Mouse (Mus musculus): Measurements from ENCODE around the gene Ralgapa2. TPM values are rescaled to one million over a fixed set of nuclear protein-coding genes. Genes with fewer than 3 reads are reported as not detected.

The Ralgapa2 gene
- total and polyA plus RNA-seq, 3 experiments = 14.5 to 41.3 (median 36.7) TPM

- no peak overlapping the region for H3K9ac ChIP-seq (ENCODE audit: low read depth, low read length)
- no peaks in the 10 kb centered on the region for H3K27me3 ChIP-seq (ENCODE audit: control insufficient read depth, insufficient read depth, low read length)
- intact Hi-C loops (cut with DNase I) = no loop called here
- no peak overlapping the region for H3K4me3 ChIP-seq
- H3K27ac ChIP-seq = no peak overlapping the region
- TF ChIP-seq EP300 (IDR thresholded peaks at IDR 0.05; ENCODE audit: insufficient read depth, low read depth, low read length) (no peak), CTCF (IDR thresholded peaks at IDR 0.05) (no peak), POLR2A (IDR thresholded peaks at IDR 0.05; ENCODE audit: insufficient read depth, low read depth, low read length) (no peak)
- no peaks in the 10 kb centered on the region for H3K36me3 ChIP-seq (ENCODE audit: control insufficient read depth, insufficient read depth, low read length)
- WGBS = 62% methylated on average over 3 of the region's 3 CpGs
- DNase-seq = no peak
- H3K4me1 ChIP-seq (ENCODE audit: control insufficient read depth, insufficient read depth, low read length) = no peaks in the 10 kb centered on the region; the same call in 1 of the 2 replicates
- no peaks in the 10 kb centered on the region for H3K79me2 ChIP-seq (replicated peaks; ENCODE audit: control insufficient read depth, insufficient read depth, low read length)
Observed at GRCm38 (mm10) chr2:146307060-146307459, 205.1 kb downstream of the Ralgapa2 start.

- Histone ChIP-seq H3K36me3 (ENCODE audit: control insufficient read depth, insufficient read depth, low read length) (no peaks in the 10 kb centered on the region), H3K4me3 (no peak overlapping the region), H3K27me3 (ENCODE audit: control insufficient read depth, insufficient read depth, low read length) (no peaks in the 10 kb centered on the region), H3K79me2 (replicated peaks; ENCODE audit: control insufficient read depth, insufficient read depth, low read length) (no peaks in the 10 kb centered on the region), H3K9ac (ENCODE audit: low read depth, low read length) (no peak overlapping the region), H3K27ac (no peak overlapping the region), H3K4me1 (ENCODE audit: control insufficient read depth, insufficient read depth, low read length) (no peaks in the 10 kb centered on the region)
- DNase-seq = no peak
- no peak for TF ChIP-seq EP300 (IDR thresholded peaks at IDR 0.05; ENCODE audit: insufficient read depth, low read depth, low read length)
- intact Hi-C loops (cut with DNase I) = no loop called here
- WGBS = 65% methylated on average over 9 of the region's 9 CpGs
Observed at GRCm38 (mm10) chr2:146302094-146302699, 209.9 kb downstream of the Ralgapa2 start.

- Histone ChIP-seq H3K4me3 (no peak overlapping the region), H3K36me3 (ENCODE audit: control insufficient read depth, insufficient read depth, low read length) (no peaks in the 10 kb centered on the region), H3K79me2 (replicated peaks; ENCODE audit: control insufficient read depth, insufficient read depth, low read length) (no peaks in the 10 kb centered on the region), H3K9ac (ENCODE audit: low read depth, low read length) (no peak overlapping the region), H3K27ac (no peak overlapping the region), H3K27me3 (ENCODE audit: control insufficient read depth, insufficient read depth, low read length) (no peaks in the 10 kb centered on the region), H3K4me1 (ENCODE audit: control insufficient read depth, insufficient read depth, low read length) (no peaks in the 10 kb centered on the region; the same call in 1 of the 2 replicates)
- intact Hi-C loops (cut with DNase I) = no loop called here
- WGBS = 87% methylated on average over 1 of the region's 1 CpGs
- no peak for TF ChIP-seq CTCF (IDR thresholded peaks at IDR 0.05)
- TF ChIP-seq POLR2A (IDR thresholded peaks at IDR 0.05; ENCODE audit: insufficient read depth, low read depth, low read length) = no peak
- TF ChIP-seq EP300 (IDR thresholded peaks at IDR 0.05; ENCODE audit: insufficient read depth, low read depth, low read length) = no peak
- no peak for DNase-seq
Observed at GRCm38 (mm10) chr2:146300500-146301020, 211.6 kb downstream of the Ralgapa2 start.

GRCm38 (mm10) chr2:146299841-146300460 is 212.2 kb downstream of the Ralgapa2 start:
- H3K9ac ChIP-seq (ENCODE audit: low read depth, low read length) = no peak overlapping the region
- no peaks in the 10 kb centered on the region for H3K79me2 ChIP-seq (replicated peaks; ENCODE audit: control insufficient read depth, insufficient read depth, low read length)
- H3K36me3 ChIP-seq (ENCODE audit: control insufficient read depth, insufficient read depth, low read length) = no peaks in the 10 kb centered on the region
- no peak overlapping the region for H3K4me3 ChIP-seq
- no peak for DNase-seq
- no peak overlapping the region for H3K27ac ChIP-seq
- WGBS = 92% methylated on average over 3 of the region's 3 CpGs
- no peaks in the 10 kb centered on the region; the same call in 1 of the 2 replicates for H3K4me1 ChIP-seq (ENCODE audit: control insufficient read depth, insufficient read depth, low read length)
- intact Hi-C loops (cut with DNase I) = no loop called here
- H3K27me3 ChIP-seq (ENCODE audit: control insufficient read depth, insufficient read depth, low read length) = no peaks in the 10 kb centered on the region
- TF ChIP-seq CTCF (IDR thresholded peaks at IDR 0.05) (no peak), POLR2A (IDR thresholded peaks at IDR 0.05; ENCODE audit: insufficient read depth, low read depth, low read length) (no peak), EP300 (IDR thresholded peaks at IDR 0.05; ENCODE audit: insufficient read depth, low read depth, low read length) (no peak)

- H3K36me3 ChIP-seq (ENCODE audit: control insufficient read depth, insufficient read depth, low read length) = no peaks in the 10 kb centered on the region
- intact Hi-C loops (cut with DNase I) = no loop called here
- TF ChIP-seq POLR2A (IDR thresholded peaks at IDR 0.05; ENCODE audit: insufficient read depth, low read depth, low read length) = no peak
- no peak for TF ChIP-seq CTCF (IDR thresholded peaks at IDR 0.05)
- TF ChIP-seq EP300 (IDR thresholded peaks at IDR 0.05; ENCODE audit: insufficient read depth, low read depth, low read length) = no peak
- H3K4me3 ChIP-seq = no peak overlapping the region
- H3K79me2 ChIP-seq (replicated peaks; ENCODE audit: control insufficient read depth, insufficient read depth, low read length) = peaks cover 3% of the 10 kb centered on the region; the same call in 1 of the 2 replicates
- no peaks in the 10 kb centered on the region; the same call in 1 of the 2 replicates for H3K4me1 ChIP-seq (ENCODE audit: control insufficient read depth, insufficient read depth, low read length)
- no peak overlapping the region for H3K27ac ChIP-seq
- no peak overlapping the region for H3K9ac ChIP-seq (ENCODE audit: low read depth, low read length)
- DNase-seq = no peak
- WGBS = 79% methylated on average over 9 of the region's 9 CpGs
- no peaks in the 10 kb centered on the region for H3K27me3 ChIP-seq (ENCODE audit: control insufficient read depth, insufficient read depth, low read length)
Observed at GRCm38 (mm10) chr2:146293538-146293937, 218.6 kb downstream of the Ralgapa2 start.
